Mouse (Mus musculus): Measurements from ENCODE around the gene Nxf1.
"Not testable (repeated sequence)": the region's sequence is repeated elsewhere in the genome, so short reads cannot be mapped to it uniquely, and the experiment has no call there.

Nxf1 gene

DNA sequence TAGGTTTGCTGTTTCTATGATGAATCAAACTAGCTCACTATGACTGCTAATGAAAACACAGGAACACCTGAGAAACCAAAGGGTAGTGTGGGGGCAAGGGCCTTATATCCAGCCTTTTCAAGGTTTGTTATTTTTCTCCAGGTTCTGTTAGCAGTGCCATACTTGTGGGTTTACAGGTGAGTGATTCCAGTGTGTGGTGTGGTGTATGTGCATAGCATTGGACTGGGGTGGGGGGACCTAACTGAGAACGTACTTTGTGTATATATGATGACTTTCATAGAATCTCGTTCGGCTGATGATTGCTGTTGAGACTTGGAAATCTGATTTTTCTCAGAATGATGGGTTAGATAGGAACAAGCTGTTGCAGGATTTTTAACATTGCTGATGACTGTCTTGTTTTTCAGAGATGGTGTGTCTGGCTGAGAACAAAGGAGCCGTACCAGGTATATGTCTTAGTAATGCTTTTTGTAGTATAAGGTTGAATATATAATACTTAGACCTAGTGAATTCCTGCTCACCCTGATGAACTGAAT lies 31.7 kb upstream of the Nxf1 start:
- no peak for DNase-seq

DNA sequence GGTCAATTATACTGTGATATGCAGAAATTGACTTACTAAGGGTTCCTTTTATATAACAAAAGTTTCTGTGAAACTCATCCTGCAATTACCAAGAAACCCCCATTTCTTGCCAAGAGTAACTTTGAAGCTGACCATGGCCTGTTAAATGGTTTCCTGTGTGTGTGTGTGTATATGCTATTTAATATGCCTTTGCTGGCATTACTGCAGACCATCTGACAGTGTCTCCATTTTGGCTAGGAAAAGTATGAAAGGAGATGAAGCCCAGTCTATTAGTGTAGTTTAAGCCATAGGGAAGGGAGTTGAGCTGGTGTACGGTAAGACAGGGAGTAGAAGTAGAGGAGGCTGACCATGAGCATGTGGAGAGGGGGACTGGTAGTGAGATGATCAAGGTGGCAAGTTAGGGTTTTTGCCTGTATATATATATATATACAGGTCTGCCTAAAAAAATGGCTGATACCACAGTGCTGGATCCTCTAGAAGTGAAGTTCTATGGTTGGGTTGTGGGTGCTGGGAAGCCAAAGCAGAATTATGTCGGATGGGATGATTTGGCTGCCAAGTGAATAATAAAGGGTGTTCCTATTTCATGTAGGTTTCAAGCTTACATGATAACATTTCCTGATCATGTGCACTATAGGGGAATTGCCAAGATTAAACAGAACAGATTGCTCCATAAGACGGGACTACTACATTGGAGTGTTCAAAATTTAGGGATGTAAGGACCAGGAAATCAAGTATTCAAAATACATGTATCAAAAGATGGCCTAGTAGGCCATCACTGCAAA lies 30.1 kb upstream of the Nxf1 start:
- DNase-seq, result no peak

DNA sequence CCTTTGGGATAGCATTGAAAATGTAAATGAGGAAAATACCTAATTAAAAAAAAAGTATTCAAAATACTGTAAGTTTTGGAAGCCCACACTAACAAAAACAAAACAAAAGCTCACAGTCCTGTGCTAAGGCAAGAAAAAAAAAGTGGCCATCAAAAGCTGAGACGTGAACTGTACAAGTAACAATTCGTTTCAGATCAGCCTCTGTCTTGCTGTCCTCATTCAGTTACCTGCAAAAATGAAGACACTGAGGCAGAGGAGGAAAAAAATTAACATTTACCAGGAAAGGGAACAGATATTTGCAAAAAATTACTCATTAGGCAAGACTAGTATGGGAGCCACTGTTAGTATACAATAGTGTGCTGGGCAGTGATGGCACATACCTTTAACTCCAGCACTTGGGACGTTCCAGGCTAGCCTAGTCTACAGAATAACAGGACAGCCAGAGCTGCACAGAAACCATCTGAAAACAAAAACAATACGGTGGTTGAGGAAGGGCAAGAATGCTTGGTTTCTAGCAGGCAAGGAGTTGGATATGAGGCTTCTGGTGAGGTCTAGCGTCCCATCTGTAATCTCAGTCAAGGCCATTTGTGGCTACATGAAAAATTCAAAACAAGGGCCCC lies 29.3 kb upstream of the Nxf1 start:
- DNase-seq, result no peak

DNA sequence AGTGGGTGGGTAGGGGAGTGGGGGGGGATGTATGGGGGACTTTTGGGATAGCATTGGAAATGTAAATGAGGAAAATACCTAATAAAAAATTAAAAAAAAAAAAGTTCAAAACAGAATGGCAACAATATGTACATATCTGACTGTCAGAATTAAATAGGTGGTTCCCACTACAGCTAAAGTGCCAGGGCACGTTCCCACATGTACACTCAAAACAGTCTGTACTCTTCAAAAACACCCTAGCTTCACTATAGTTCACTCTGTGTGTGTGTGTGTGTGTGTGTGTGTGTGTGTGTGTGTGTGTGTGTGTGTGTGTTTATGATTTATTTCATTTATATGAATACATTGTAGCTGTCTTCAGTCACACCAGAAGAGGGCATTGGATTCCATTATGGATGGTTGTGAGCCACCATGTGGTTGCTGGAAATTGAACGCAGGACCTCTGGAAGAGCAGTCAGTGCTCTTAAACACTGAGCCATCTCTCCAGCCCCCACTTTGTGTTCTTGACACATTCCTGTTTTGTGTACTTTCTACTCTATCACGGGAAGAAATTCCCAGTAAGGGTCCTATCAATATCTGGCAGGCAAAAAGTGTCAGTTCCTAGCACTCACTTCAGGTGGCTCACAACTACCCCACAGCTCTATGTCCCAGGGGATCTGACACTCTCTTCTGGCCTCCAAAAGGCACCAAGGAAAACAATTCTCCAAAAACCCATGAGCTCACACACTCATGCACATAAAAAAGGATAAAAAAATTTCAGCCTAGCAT lies 28.4 kb upstream of the Nxf1 start:
- DNase-seq, result not testable (repeated sequence)

DNA sequence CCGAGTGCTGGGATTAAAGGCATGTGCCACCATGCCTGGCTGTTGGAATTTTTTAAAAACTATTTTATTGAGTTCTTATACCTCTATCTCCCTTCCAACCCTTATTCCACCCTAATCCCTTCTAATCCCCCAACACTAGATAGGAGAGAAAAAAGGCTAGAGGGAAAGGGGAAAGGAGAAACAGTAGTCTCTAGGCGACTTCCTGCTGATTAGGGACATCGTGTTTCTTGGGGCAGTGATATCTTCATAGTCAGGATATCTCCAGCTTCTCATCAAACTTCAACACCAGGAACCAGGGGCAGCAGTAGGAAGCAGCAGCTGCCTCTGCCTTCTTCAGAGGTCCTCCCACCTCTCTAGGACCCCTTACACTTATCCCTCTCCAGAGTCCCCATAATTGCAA lies 22.5 kb upstream of the Nxf1 start:
- no peak for DNase-seq

DNA sequence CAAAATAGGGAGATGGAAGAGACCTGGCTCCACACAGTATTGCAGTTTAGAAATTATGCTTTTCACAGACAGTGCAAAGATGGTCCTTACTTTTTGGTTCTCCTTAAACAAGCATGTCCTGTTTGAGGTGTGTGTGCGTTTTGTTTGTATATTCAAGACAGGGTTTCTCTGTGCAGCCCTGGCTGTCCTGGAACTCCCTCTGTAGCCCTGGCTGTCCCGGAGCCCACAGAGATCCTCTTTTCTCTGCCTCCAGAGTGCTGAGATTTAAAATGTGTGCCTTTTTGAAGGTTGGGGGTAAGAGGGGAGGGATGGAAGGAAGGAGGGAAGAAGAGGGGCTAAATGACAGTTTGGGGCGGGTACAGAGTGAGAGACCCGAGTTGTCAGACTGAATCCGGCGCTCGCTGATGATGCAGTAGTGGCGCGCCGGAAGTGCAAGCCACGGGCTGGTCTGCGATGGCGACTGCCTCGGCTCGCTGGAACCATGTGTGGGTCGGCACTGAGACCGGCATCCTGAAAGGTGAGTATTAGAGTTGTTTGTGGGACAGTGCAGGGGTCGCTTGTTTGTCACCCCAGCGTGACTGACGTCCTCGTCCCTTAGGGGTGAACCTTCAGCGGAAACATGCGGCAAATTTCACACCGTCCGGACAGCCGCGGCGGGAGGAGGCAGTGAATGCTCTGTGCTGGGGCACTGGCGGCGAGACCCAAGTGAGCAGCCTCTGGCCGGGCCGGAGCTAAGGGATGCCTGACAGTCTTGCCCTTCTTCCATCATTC lies 21.3 kb upstream of the Nxf1 start, which contains the start of gene Wdr74:
Gene Wdr74, plus strand, starts transcription at position 439 of the 771 bp plus-strand sequence.
- peak; percentile 95 for DNase-seq

DNA sequence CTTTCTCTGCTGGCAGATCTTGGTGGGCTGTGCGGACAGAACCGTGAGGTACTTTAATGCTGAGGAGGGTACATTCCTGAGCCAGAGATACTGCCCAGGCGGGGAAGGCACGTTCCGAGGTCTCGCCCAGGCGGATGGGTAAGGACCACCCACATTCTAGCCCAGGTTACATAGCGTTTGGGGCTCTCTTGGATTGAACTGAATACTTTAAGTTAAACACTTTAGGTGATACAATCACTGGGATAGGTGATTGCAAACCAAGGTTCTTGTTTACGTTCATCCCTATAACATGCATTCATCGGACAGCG lies 20.8 kb upstream of the Nxf1 start:
- no peak for DNase-seq

DNA sequence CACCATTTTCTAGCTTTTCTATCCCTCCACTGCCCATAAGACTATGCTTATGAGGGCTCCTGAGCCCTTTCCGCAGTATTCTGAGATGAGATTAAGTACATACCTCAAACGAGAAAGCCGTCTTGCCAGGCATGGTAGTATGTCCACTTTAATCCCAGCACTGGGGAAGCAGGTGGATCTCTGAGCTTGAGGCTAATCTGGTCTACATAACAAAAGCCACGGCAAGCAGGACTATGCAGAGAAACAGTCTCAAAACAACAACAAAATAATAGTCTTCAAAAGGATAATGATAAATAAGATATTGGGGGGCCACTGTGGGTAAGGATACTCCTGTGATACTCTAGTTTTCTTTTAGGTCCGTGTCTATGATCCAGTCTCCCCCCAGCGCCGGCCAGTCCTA lies 18.0 kb upstream of the Nxf1 start:
- DNase-seq, result no peak

DNA sequence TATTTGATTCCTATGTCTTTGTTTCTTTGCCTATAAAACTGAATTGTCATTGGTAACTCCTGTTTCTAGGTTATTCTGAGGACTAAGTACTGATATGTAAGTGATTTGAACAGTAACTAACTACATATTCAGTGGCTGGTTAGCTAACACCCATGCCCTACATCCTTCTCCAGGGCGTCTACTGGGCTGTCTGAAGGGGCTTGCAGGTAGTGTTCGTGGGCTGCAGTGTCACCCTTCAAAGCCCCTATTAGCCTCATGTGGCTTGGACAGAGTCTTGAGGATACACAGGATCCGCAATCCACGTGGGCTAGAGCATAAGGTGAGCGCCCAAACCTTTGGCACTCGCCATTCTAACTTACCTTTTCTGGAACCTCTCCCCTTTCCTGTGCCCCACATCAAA lies 17.2 kb upstream of the Nxf1 start:
- DNase-seq, result no peak

DNA sequence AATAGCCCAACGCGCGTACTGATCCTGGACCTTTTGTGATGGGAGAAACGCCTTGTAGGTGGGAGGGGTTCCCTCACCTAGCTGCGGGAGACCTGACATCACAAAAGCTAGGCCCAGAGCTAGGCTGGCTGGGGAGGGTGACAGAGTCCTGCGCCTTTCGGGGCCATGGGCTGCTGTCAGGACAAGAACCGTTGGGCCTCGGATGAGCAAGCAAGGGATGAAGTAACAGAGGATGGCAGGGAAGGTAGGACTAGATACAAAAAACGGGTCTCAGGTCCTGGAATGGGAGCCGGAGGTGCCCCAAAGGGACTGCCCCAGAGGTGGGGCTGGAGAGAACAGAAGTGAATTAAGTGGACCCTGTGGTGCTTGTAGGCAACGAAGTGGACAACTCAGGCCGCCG lies 16.3 kb upstream of the Nxf1 start, which contains the start of gene 1700092M07Rik:
Gene 1700092M07Rik, plus strand, starts transcription at position 116 of the 400 bp plus-strand sequence.
- no peak for DNase-seq

DNA sequence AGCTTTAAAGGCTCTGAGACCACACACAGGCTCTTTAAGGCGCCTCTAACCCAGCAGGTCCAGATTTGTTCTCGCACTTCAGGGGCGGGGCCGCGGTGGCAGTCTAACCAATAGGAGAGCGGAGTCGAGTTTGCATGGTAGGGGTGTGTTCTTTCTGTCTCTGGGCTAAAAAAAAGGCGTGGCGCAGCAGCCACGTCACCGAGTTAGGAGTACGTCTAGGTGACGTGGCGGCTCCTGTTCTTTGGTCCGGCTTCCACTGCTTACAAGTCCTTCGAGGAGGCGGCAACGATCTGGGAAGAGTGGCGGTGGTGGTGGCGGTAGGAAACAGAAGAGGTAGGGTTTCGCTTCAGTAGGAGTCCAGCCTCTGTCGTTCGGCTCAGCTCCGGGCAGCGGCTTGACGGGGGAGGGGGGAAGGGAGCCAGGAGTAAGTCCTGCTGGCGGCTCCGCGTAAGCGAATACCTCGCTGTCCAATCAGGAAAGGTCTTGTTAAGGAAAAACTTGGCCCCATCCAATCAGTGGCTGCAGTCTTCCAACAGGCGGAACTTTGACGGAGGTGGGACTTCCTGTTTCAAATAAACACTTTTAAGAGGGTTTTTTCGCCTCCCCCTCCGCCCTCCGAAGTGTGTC lies 15.5 kb upstream of the Nxf1 start, which contains the start of gene Stx5a:
Gene Stx5a, plus strand, starts transcription at position 171 of the 627 bp plus-strand sequence.
- peak; percentile 95 for DNase-seq

DNA sequence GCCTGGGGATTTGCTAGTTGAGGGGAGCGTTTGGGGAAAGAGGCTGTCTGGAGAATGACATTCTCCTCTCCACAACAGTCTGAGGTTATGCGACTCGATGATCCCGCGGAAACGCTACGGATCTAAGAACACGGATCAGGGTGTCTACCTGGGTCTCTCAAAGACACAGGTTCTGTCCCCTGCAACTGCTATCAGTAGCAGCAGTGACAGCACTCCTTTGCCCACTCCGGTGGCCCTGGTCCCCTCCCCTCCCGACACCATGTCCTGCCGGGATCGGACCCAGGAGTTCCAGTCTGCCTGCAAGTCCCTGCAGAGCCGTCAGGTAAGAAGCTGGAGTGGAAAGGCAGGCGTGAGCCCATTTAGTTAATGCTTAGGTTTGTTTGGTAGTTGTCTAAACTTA lies 14.7 kb upstream of the Nxf1 start:
- DNase-seq, result peak; percentile 28

DNA sequence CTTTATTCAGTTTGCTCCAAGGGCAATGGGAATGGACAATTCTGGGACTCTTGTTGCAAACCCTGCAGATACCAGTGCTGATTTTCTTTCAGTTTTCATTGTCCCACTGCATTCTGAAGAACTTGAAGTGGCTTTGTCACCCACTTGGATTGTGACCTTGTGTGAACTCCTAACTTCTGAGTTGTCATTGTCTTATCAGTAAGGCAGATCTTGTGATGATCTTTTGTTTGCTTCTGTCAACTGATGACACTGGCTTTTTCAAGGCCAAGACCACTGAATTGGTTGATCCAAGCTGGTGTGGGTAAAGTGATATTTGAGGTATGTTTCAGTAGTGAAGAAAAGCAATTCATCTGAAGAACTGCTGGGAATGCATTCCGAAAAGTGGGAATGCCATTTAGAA lies 11.5 kb upstream of the Nxf1 start:
- no peak for DNase-seq

DNA sequence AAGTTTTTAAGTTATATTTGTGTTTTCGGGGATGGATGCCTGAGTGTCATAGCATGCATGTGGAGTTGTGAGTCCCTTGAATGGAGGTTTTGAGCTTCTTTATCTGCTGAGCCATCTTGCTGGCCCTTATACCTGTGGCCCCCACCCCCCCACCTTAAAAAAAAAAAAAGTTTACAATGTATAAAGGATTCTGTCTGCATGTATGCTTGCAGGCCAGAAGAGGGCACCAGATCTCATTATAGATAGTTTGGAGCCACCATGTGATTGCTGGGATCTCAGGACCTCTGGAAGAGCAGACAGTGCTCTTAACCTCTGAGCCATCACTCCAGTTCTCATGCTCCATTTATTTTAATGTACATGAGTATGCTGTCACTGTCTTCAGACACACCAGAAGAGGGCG lies 9.5 kb upstream of the Nxf1 start:
- no peak for DNase-seq

DNA sequence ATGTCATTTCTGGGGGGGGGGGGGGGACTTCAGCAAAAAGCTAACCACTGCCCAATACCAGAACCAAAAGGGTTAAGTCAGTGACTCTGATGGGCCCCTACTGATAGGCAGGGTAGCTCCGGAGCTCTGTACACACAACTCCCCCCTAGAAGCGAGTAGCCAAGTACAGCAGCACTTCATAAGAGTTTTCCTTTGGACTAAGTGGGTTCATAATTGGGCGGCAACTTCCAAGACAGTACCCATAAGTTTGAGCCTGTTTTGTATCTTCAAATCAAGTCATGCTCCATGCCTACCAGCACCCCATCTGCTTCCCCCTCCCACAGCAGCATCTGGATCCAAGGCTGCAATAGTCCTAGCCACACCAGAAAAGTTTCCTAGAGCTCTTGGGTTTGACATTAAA lies 1.2 kb upstream of the Nxf1 start:
- DNase-seq, result no peak

DNA sequence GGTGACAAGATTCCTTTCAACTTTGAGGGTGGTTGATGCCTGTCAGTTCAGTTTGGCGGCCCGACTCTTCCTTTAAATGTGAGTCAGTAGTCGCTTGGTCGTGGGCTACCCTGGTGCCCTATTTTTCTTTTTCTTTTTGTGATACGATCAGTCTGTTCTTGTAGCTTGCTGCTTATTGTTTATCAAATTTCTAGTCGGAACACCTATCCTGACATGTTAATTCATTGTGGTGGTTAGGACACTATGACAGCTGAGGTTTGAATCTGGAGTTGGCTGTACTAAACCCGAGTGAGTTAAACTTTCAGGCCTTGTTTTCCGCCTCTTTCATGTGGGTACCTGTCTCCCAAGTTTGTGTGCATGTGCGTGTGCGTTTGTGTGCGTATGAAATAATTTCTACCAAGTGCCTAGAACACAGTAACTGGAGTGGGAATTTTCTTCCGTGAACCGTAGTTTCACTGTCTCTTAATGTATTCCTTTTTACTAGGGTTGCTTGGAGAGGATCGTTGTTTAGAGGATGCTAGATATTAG lies 662 bp downstream of the Nxf1 start:
- peak; percentile 13 for DNase-seq

DNA sequence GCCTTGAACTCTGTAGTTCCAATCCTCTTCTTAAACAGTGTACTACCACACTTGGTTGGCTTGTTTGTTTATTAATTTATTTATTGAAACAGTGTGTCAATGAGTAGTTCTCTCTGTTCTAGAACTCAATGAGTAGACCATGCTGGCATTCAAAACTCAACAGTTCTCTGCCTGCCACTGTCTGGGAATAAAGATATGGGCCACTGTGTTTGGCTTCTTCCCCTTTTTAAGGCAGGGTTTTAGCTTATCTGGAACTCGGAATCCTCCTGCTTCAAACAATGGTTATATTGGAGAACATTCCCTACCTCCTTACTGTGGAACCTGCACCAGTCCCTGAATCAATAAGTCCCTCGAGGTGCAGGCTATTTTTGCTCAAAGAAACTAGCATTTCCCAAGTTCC lies 2.0 kb downstream of the Nxf1 start:
- no peak for DNase-seq

DNA sequence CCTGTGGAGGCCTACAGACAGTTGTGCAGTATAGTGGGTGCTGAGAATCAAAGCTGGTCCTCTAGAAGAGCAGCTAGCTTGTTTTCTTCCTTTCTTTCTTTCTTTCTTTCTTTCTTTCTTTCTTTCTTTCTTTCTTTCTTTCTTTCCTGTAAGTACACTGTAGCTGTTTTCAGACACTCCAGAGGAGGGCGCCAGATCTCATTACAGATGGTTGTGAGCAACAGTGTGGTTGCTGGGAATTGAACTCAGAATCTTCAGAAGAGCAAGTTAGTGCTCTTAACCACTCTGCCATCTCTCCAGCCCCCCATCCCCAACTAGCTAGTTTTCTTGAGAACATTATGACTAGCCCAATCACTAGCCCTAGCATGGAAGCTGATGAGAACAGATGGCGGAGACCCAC lies 3.9 kb downstream of the Nxf1 start:
- peak; percentile 50 for DNase-seq

DNA sequence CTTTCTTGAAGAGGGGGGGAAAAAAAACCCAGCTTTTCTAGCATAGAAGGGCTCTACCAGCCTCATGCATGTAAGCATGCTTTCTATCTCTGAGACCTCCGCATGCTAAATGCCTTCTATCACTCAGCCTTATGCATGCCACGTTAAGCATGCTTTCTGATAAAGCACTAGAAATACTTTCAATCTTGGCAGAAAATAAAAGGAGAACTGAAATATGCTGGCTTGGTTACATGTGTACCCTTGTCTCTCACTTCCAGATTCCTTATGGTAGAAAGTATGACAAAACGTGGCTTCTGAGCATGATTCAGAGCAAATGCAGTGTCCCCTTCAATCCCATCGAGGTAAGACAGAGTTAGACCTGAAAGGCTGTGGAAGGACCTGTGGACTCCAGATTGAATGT lies 6.4 kb downstream of the Nxf1 start:
- no peak for DNase-seq

DNA sequence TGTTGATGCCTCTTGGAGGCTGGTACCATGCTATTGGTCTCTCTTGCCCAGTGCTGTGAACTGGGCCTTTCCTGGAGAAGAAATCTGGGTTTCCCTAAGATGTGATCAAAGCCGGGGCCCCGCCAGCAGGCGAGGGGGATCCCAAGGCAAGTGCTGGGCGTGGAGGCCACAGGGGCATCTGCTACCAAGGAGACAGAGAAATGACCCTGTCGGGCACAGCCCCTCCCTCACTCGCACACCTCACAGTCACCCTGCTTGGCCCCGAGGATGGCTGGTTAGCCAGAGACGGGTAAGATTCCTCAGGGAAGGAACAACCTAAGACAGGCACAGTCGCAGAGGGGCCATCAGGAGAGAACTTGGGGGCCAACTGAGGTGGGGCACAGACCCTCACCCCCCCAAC lies 8.7 kb downstream of the Nxf1 start:
- DNase-seq, result no peak

DNA sequence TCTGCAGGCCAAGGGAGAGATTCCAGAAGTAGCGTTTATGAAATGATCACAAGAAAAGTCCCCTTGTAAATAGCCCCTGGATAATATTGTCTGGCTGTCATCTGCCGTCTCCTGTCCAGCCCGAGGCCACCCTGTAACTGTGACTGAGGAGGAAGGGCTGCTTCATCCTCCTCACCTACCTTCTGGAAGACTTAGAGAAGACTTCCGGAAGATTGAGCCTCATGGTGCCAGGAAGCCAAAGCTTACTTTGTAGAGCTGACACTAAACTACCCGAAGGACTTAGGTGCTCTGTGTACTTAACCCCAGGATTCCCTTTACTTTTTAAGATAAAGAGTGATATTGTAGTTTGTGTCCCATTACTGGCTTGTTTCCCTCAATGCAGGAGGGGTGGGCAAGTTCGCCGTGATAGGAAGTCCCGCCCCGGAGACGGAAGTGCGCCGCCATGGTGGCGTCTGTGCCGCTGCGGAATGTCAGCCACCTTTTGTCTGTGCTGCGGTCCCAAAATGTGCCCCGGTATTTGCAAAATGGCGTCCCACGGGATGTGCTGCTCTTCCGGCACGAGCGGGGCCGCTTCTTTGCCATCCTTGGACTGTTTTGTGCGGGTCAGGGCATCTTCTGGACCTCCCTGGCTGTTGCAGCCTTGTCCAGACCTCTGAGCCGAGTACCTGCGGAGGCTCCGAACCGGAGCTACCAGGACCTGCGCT lies 13.8 kb downstream of the Nxf1 start, which contains the start of gene Tmem223:
Gene Tmem223, plus strand, starts transcription at position 430 of the 704 bp plus-strand sequence.
- DNase-seq, result peak; percentile 90
